Mouse (Mus musculus) embryonic facial prominence, embryonic 14.5 days (tissue): ENCODE results near the gene Fam205a1. TPM values are rescaled to one million over a fixed set of nuclear protein-coding genes. Genes with fewer than 3 reads are reported as not detected.

Experiments used
- ATAC-seq: fragments of 200-750 bp; cut with Nextera tagmentation; 2 replicates; pipeline ENCODE4 v1.8.0; 2017; ENCODE audit warnings: low read depth, moderate number of reproducible peaks, moderate TSS enrichment
- DNase-seq: peaks from one replicate; pipeline ENCODE4 v3.0.0-alpha.2; 2015; ENCODE audit warnings: low spot score
- H3K27ac ChIP-seq: fragments of 300-500 bp; sonication (generic); replicated peaks from 2 replicates; pipeline ENCODE4 v1.5.1; 2014; ENCODE audit warnings: low read depth, mild to moderate bottlenecking, low read length, moderate library complexity
- H3K27me3 ChIP-seq: fragments of 300-500 bp; sonication (generic); replicated peaks from 2 replicates; pipeline ENCODE4 v1.6.1; 2014; ENCODE audit warnings: low read length; ENCODE audit not compliant: control insufficient read depth, insufficient read depth
- H3K36me3 ChIP-seq: fragments of 300-500 bp; sonication (generic); 2 replicates; pipeline ENCODE4 v1.6.1; 2014; ENCODE audit warnings: low read length, mixed read lengths; ENCODE audit not compliant: control insufficient read depth, insufficient read depth
- H3K4me1 ChIP-seq: fragments of 300-500 bp; sonication (generic); 2 replicates; pipeline ENCODE4 v1.6.1; 2014; ENCODE audit warnings: antibody characterized with exemption, low read length; ENCODE audit not compliant: control insufficient read depth, insufficient read depth
- H3K4me2 ChIP-seq: fragments of 300-500 bp; sonication (generic); 2 replicates; pipeline ENCODE4 v1.6.1; 2014; ENCODE audit warnings: low read depth, mild to moderate bottlenecking, low read length, moderate library complexity, mixed read lengths
- H3K4me3 ChIP-seq: fragments of 300-500 bp; sonication (generic); 2 replicates; pipeline ENCODE4 v1.5.1; 2014; ENCODE audit warnings: low read depth, mild to moderate bottlenecking, low read length
- H3K9ac ChIP-seq: fragments of 300-500 bp; sonication (generic); 2 replicates; pipeline ENCODE4 v1.6.1; 2014; ENCODE audit warnings: low read depth, mild to moderate bottlenecking, low read length, moderate library complexity, mixed read lengths
- H3K9me3 ChIP-seq: fragments of 300-500 bp; sonication (generic); 2 replicates; pipeline ENCODE4 v1.6.1; 2016; ENCODE audit warnings: low read length; ENCODE audit not compliant: control insufficient read depth
- WGBS: fragments of 180-500 bp; shearing (Covaris S2); extraction: QIAGEN DNeasy Blood & Tissue Kit; methylation state at CpG from one replicate; pipeline ENCODE4 v1.1.7; 2014; 5-methylcytosine and 5-hydroxymethylcytosine counted together
- polyA plus RNA-seq: library from polyadenylated mRNA; unstranded; fragments of >200 nt; fragmentation: Nextera tagmentation; extraction: Ambion mirVana; gene quantifications from 2 replicates; pipeline ENCODE4 v1.2.1, GENCODE M21; 2014

Gene Fam205a1
- polyA plus RNA-seq, 1 experiment from 2014 or later: not detected

DNA sequence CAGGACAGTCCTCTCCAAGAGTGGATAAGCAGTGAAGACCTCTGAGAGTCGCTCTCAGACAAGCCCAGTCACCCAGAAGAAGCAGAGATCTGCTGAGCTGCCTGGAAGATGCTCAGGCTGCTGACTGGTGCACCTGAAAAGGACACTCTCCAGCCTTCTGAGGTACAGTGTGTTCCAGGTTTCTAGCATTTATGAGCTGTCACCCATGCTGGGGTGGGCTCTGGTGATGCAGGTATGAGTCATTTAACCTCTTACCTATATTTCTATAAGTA, 26.9 kb upstream of the Fam205a1 start:
- H3K4me2 ChIP-seq: no peak overlapping the region
- no peak overlapping the region for H3K4me3 ChIP-seq
- 30% methylated on average over 1 of the region's 1 CpGs for WGBS
- DNase-seq: no peak
- no peak overlapping the region for H3K9ac ChIP-seq
- H3K27me3 ChIP-seq: no peaks in the 10 kb centered on the region
- ATAC-seq: no peak
- no peaks in the 10 kb centered on the region for H3K36me3 ChIP-seq
- no peaks in the 10 kb centered on the region for H3K9me3 ChIP-seq
- no peak overlapping the region for H3K27ac ChIP-seq
- H3K4me1 ChIP-seq: no peaks in the 10 kb centered on the region

DNA sequence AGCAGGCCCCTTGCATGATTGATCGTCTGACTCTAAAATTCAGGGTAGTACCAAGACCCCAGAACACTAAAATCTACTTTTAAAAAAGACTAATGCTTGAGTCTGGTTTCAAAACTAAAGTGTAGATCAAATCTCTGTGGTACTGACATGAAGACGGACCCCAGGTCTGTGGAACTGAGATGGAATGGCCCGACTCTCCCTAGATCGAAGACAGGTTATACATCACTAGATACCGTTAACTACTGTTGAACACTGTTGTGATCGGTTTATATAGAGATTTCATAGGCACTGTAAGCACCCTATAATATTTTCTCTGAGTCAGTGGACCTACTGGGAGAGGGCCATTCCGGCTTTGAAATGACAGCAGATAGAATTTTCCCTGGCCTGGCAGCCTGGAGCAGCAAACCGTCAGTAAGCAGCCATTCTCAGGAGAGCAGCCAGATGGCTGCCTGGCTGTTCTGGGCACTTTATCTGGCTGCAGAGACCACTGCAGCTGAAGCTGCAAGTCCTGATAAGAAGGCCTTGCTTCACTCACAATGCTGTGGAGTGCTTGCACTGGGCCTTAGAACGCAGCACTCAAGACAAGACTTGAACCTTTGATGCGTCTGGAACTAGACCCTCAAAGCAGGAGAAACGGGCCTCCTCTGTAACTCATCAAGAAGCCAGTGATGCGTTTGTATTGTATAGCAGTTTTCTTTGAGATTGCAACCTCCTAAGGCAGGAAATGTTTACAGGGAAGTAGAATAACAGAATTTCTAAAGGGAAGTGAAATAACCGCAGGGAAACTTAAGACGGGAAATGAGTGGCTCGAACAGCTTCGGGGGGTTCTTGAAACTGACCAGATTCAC, 26.4 kb upstream of the Fam205a1 start:
- DNase-seq (no peak), ATAC-seq (no peak)
- Histone ChIP-seq H3K4me3 (no peak overlapping the region), H3K27me3 (no peaks in the 10 kb centered on the region), H3K36me3 (no peaks in the 10 kb centered on the region), H3K9me3 (no peaks in the 10 kb centered on the region), H3K9ac (no peak overlapping the region), H3K4me1 (no peaks in the 10 kb centered on the region), H3K4me2 (no peak overlapping the region), H3K27ac (no peak overlapping the region)
- WGBS: 80% methylated on average over 16 of the region's 16 CpGs

DNA sequence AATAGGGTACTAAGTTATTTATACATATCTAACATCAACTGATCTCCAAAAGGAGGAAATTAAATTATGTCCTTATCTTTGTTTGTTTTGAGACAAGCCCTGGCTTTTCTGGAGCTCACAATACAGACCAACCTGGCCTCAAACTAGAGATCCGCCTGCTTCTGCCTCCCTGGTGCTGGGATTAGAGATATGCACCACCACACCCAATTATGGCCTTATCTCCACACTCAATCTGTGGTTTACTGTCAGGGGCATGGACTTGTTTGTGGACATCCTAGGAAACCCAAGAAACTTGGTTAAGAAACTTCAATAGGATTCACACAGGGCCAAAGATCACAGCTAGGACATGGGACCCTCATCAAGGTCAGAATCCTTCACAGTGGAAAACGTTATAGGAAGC, 24.0 kb upstream of the Fam205a1 start:
- Histone ChIP-seq H3K9me3 (no peaks in the 10 kb centered on the region), H3K27ac (no peak overlapping the region), H3K36me3 (no peaks in the 10 kb centered on the region), H3K27me3 (no peaks in the 10 kb centered on the region), H3K9ac (no peak overlapping the region), H3K4me2 (no peak overlapping the region), H3K4me3 (no peak overlapping the region), H3K4me1 (no peaks in the 10 kb centered on the region)
- DNase-seq (no peak), ATAC-seq (no peak)
- 69% methylated on average over 2 of the region's 2 CpGs for WGBS

DNA sequence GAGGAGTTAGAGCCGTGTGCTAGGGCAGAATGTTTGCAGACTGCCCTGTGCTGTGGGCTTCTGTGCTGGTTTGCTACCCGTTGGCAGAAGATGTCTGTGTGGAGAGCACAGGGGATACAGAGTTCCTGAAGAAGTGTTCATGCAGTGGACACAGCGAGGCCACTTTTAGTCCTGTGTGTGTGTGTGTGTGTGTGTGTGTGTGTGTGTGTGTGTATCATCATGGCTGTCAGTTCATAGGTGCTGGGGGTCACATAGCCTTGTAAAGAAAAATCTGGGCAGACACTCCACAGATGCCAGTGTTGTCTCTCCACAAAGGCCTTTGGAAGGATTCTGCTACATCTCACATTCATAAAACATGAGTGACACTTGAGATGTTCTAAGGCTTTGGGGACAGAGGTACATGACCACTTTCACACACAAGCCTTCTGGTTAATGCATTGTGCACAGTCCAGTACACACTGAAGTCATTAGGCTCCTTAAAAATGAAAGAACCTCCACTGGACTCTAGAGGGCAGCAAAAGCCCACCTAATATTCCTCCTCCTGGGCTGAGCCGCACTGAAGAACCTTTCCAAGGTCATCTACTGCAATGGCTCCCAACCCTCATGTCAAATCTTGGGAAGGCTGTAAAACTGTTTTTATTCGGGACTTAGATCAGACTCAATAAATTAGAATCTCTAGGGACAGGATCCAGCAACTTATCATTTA, 23.1 kb upstream of the Fam205a1 start:
- Histone ChIP-seq H3K36me3 (no peaks in the 10 kb centered on the region), H3K9me3 (no peaks in the 10 kb centered on the region), H3K4me2 (no peak overlapping the region), H3K4me3 (no peak overlapping the region), H3K9ac (no peak overlapping the region), H3K27me3 (no peaks in the 10 kb centered on the region), H3K4me1 (no peaks in the 10 kb centered on the region), H3K27ac (no peak overlapping the region)
- DNase-seq: peak; percentile 78
- 33% methylated on average over 5 of the region's 5 CpGs for WGBS
- ATAC-seq: peak; percentile 87

DNA sequence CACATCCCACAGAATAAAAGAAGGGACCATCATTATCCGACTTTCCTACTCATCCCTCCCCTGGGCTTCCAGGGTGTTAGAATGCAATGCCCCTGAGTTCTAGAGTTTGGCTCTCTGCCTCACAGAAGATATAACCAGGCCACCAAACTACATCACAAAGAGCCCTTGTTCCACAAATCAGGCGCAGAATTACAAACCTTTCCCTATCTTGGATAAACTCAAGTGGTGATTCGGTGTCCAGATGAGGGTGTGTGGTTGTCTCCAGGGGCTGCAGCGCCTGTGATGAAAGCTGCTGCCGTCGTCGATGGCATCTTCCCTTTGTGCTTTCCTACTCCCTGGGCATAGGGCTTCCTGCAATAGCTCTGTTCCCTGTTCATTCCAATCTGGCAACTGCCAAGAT, 20.4 kb upstream of the Fam205a1 start, which contains the start of gene Fam205c:
Fam205c (minus strand) TSS at position 101 of the 400 bp plus-strand sequence.
- no peaks in the 10 kb centered on the region for H3K4me1 ChIP-seq
- H3K4me3 ChIP-seq: no peak within 1 kb of the TSS
- DNase-seq: no peak
- no peak for ATAC-seq
- 74% methylated on average over 7 of the region's 7 CpGs for WGBS
- H3K9me3 ChIP-seq: no peaks in the 10 kb centered on the region
- no peak within 1 kb of the TSS for H3K4me2 ChIP-seq
- H3K9ac ChIP-seq: no peak within 1 kb of the TSS
- H3K27me3 ChIP-seq: no peaks in the 10 kb centered on the region
- H3K27ac ChIP-seq: no peak within 1 kb of the TSS
- H3K36me3 ChIP-seq: no peaks in the 10 kb centered on the region

DNA sequence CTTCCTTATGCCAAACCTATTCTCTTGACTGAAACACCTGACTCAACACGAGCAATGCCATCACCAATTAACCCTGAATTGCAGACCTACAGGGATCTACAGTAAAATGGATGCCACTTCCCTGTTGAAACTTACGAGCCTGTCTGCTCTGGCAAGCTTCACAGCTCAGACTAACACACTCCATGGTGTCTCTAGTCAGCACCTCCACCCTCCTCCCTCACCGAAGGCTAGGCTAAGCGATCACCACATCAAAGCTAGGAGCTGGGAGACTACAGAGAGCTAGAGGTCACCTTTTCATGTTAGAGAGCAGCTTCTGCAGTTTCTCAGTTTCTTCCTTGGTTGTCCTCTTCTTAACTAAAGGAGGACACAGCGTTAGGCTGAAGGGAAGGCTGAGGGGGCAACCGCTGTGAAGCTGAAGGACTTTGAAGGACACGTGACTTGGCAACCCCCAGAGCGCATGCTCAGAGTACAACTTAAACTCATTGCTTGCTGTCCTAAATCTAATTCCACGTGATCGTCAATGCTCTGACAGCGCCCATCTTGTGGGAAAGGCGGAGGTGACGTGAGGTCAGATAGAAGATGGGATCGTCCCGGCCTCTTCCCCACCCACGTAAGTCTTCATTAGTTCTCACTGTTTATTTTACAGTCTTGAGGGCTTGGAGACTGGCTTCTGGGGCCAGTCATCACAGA, 19.2 kb upstream of the Fam205a1 start:
- no peaks in the 10 kb centered on the region for H3K9me3 ChIP-seq
- no peaks in the 10 kb centered on the region for H3K36me3 ChIP-seq
- H3K4me2 ChIP-seq: no peak overlapping the region
- H3K27ac ChIP-seq: no peak overlapping the region
- no peaks in the 10 kb centered on the region for H3K27me3 ChIP-seq
- no peaks in the 10 kb centered on the region for H3K4me1 ChIP-seq
- 82% methylated on average over 16 of the region's 16 CpGs for WGBS
- DNase-seq: no peak
- no peak for ATAC-seq
- no peak overlapping the region for H3K4me3 ChIP-seq
- no peak overlapping the region for H3K9ac ChIP-seq

DNA sequence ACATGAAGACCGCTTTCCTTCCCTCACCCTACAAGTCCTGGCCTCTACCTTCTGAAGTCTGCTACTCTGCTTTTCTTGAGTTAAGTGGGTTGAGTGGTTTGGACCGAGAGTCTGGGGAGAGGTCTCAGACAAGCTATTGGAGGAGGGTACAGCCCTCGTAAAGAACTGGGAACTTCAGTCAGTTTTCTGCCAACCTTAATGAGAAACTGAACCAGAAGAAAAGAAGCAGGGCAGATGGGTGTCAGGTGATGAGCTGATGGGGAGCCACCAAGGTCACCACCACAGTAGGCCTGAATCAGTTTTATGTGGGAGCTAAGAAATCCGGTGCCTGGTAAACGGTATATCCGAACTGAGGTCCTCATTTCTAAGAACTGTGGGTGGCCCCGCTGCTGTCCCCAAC, 18.5 kb upstream of the Fam205a1 start:
- 90% methylated on average over 7 of the region's 7 CpGs for WGBS
- DNase-seq (no peak), ATAC-seq (no peak)
- H3K27ac ChIP-seq: no peak overlapping the region
- H3K4me2 ChIP-seq: no peak overlapping the region
- no peaks in the 10 kb centered on the region for H3K36me3 ChIP-seq
- no peaks in the 10 kb centered on the region for H3K27me3 ChIP-seq
- no peak overlapping the region for H3K9ac ChIP-seq
- H3K4me3 ChIP-seq: no peak overlapping the region
- H3K9me3 ChIP-seq: no peaks in the 10 kb centered on the region
- H3K4me1 ChIP-seq: no peaks in the 10 kb centered on the region

DNA sequence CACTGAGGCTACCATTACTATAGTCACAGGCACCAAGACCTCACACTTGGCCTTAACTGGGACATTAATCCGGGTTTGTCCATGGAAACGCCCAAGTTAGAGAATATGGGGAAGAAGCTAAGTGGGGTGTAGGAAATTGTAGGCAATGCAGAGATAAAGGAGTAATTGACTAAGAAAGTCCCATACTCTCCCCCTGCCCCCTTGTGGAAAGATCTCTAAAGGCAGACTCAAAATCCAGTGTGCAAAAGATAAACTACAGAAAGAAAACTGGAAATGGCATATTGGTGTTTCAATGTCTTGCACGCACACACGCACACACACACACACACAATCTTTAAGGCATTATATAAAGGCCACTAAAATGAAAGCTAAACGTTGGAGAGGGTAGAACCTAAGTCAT, 17.1 kb upstream of the Fam205a1 start:
- ATAC-seq (no peak), DNase-seq (no peak)
- H3K4me2 ChIP-seq: no peak overlapping the region
- no peaks in the 10 kb centered on the region for H3K9me3 ChIP-seq
- no peak overlapping the region for H3K27ac ChIP-seq
- H3K36me3 ChIP-seq: no peaks in the 10 kb centered on the region
- no peaks in the 10 kb centered on the region for H3K27me3 ChIP-seq
- H3K4me1 ChIP-seq: no peaks in the 10 kb centered on the region
- 78% methylated on average over 5 of the region's 5 CpGs for WGBS
- no peak overlapping the region for H3K9ac ChIP-seq
- H3K4me3 ChIP-seq: no peak overlapping the region
